Mouse (Mus musculus): Measurements from ENCODE around the gene Ints6l.

DNA sequence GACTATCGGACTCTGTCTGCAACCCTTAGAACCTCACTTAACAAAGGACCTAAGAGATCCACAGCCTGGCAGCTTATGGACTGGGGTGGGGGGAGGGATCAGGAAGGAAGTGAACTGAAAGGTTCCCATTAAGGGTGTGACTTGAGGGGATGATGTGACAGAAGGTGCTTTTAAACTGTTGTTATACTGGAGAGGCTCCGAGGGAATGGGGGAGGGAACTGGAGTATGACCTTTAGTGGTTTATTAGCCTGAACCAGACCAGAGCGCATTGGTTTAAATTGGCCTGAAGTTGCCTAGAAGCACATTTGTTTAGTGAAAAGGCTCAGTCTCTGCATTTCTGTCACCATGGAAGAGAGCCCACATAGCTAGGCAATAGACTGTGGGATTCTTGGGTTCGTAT is 13.0 kb downstream of the Ints6l start:
- TF ChIP-seq CTCF (IDR thresholded peaks at IDR 0.05; ENCODE audit: low read depth, low read length) (no peak), POLR2A (IDR thresholded peaks at IDR 0.05; ENCODE audit: borderline replicate concordance, low read depth, low read length) (no peak)

All from bone marrow macrophage, adult 2 months (primary cell).